Mouse (Mus musculus) C2C12 (cell line): ENCODE results near the gene Arhgap1.

Experiments used
- CEBPB ChIP-seq: IDR thresholded peaks from one replicate; pipeline ENCODE4 v1.6.1; 2011; ENCODE audit warnings: low read depth, mild to moderate bottlenecking, control low read depth, moderate library complexity
- CTCF ChIP-seq: IDR thresholded peaks from one replicate; pipeline ENCODE4 v1.5.1; 2011; ENCODE audit not compliant: control insufficient read depth, insufficient read depth, insufficient read length
- FOSL1 ChIP-seq: IDR thresholded peaks from one replicate; pipeline ENCODE4 v1.8.0; 2011; ENCODE audit warnings: mild to moderate bottlenecking, low read length; ENCODE audit not compliant: poor library complexity, insufficient read depth, severe bottlenecking
- MAX ChIP-seq: IDR thresholded peaks from one replicate; pipeline ENCODE4 v1.6.1; 2011; ENCODE audit warnings: mild to moderate bottlenecking, control low read depth
- MYOD1 ChIP-seq: IDR thresholded peaks from one replicate; pipeline ENCODE4 v1.6.1; 2011; ENCODE audit warnings: low read depth; ENCODE audit not compliant: control insufficient read depth, insufficient read length
- USF1 ChIP-seq: IDR thresholded peaks from one replicate; pipeline ENCODE4 v1.6.1; 2011; ENCODE audit warnings: low read depth, mild to moderate bottlenecking, control low read depth, moderate library complexity

GRCm38 (mm10) chr2:91652863-91653262, 3.2 kb downstream of the Arhgap1 start:
- TF ChIP-seq CTCF = no peak
- no peak for TF ChIP-seq MAX
- no peak for TF ChIP-seq USF1
- TF ChIP-seq MYOD1 = no peak
- TF ChIP-seq CEBPB = no peak
- TF ChIP-seq FOSL1 = no peak
